Mouse (Mus musculus): ENCODE results near the gene Rgs13. TPM values are rescaled to one million over a fixed set of nuclear protein-coding genes. Genes with fewer than 3 reads are reported as not detected.
"Not testable (repeated sequence)": the region's sequence is repeated elsewhere in the genome, so short reads cannot be mapped to it uniquely, and the experiment has no call there.

The Rgs13 gene
- polyA plus RNA-seq, 1 experiment from 2014 or later = 1.5 TPM

GRCm38 (mm10) chr1:144141398-144141797 is 35.8 kb downstream of the Rgs13 start:
- not testable (repeated sequence) for DNase-seq (ENCODE audit: low spot score); H3K27ac ChIP-seq (replicated peaks); H3K9me3 ChIP-seq (replicated peaks); H3K27me3 ChIP-seq (ENCODE audit: low read depth, poor library complexity, severe bottlenecking); H3K36me3 ChIP-seq; H3K4me3 ChIP-seq; H3K4me1 ChIP-seq
- 90% methylated on average over 2 of the region's 2 CpGs for WGBS

GRCm38 (mm10) chr1:144139847-144140246 is 37.3 kb downstream of the Rgs13 start:
- H3K27ac ChIP-seq (replicated peaks) = no peak overlapping the region
- no peak for DNase-seq (ENCODE audit: low spot score)
- no peaks in the 10 kb centered on the region for H3K27me3 ChIP-seq (ENCODE audit: low read depth, poor library complexity, severe bottlenecking)
- no peaks in the 10 kb centered on the region for H3K4me1 ChIP-seq
- no peak overlapping the region for H3K4me3 ChIP-seq
- whole genome bisulfite sequencing = 95% methylated on average over 1 of the region's 1 CpGs
- no peaks in the 10 kb centered on the region for H3K36me3 ChIP-seq
- no peaks in the 10 kb centered on the region for H3K9me3 ChIP-seq (replicated peaks)

GRCm38 (mm10) chr1:144127965-144128364 is 49.2 kb downstream of the Rgs13 start:
- Histone ChIP-seq H3K9me3 (replicated peaks) (no peaks in the 10 kb centered on the region), H3K4me3 (no peak overlapping the region), H3K27ac (replicated peaks) (no peak overlapping the region), H3K36me3 (no peaks in the 10 kb centered on the region), H3K27me3 (ENCODE audit: low read depth, poor library complexity, severe bottlenecking) (no peaks in the 10 kb centered on the region), H3K4me1 (no peaks in the 10 kb centered on the region)
- 87% methylated on average over 7 of the region's 7 CpGs for WGBS
- no peak for DNase-seq (ENCODE audit: low spot score)

- no peaks in the 10 kb centered on the region for H3K9me3 ChIP-seq (replicated peaks)
- H3K27me3 ChIP-seq (ENCODE audit: low read depth, poor library complexity, severe bottlenecking) = no peaks in the 10 kb centered on the region
- DNase-seq (ENCODE audit: low spot score) = no peak
- no peaks in the 10 kb centered on the region for H3K36me3 ChIP-seq
- peaks cover 6% of the 10 kb centered on the region for H3K4me1 ChIP-seq
- WGBS = 79% methylated on average over 4 of the region's 4 CpGs
- H3K27ac ChIP-seq (replicated peaks) = no peak overlapping the region
- no peak overlapping the region for H3K4me3 ChIP-seq
These were observed 57.1 kb downstream of the Rgs13 start for GRCm38 (mm10) chr1:144120042-144120441.

- WGBS = 42% methylated on average over 2 of the region's 2 CpGs
- peaks cover 6% of the 10 kb centered on the region for H3K4me1 ChIP-seq
- H3K36me3 ChIP-seq = no peaks in the 10 kb centered on the region
- no peak overlapping the region for H3K4me3 ChIP-seq
- no peak for DNase-seq (ENCODE audit: low spot score)
- no peaks in the 10 kb centered on the region for H3K9me3 ChIP-seq (replicated peaks)
- no peak overlapping the region for H3K27ac ChIP-seq (replicated peaks)
- H3K27me3 ChIP-seq (ENCODE audit: low read depth, poor library complexity, severe bottlenecking) = no peaks in the 10 kb centered on the region
These were observed 57.7 kb downstream of the Rgs13 start for GRCm38 (mm10) chr1:144119456-144119855.

- Histone ChIP-seq H3K27ac (replicated peaks) (no peak overlapping the region), H3K4me3 (no peak overlapping the region), H3K36me3 (no peaks in the 10 kb centered on the region), H3K4me1 (peaks cover 6% of the 10 kb centered on the region), H3K9me3 (replicated peaks) (no peaks in the 10 kb centered on the region), H3K27me3 (ENCODE audit: low read depth, poor library complexity, severe bottlenecking) (no peaks in the 10 kb centered on the region)
- no peak for DNase-seq (ENCODE audit: low spot score)
- 92% methylated on average over 6 of the region's 6 CpGs for WGBS
These were observed 61.1 kb downstream of the Rgs13 start for GRCm38 (mm10) chr1:144115848-144116727.

- H3K4me3 ChIP-seq = no peak overlapping the region
- H3K9me3 ChIP-seq (replicated peaks) = no peaks in the 10 kb centered on the region
- no peak overlapping the region for H3K27ac ChIP-seq (replicated peaks)
- H3K27me3 ChIP-seq (ENCODE audit: low read depth, poor library complexity, severe bottlenecking) = no peaks in the 10 kb centered on the region
- no peak for DNase-seq (ENCODE audit: low spot score)
- H3K36me3 ChIP-seq = no peaks in the 10 kb centered on the region
- H3K4me1 ChIP-seq = no peaks in the 10 kb centered on the region
- 86% methylated on average over 6 of the region's 6 CpGs for WGBS
These were observed 63.6 kb downstream of the Rgs13 start for GRCm38 (mm10) chr1:144113438-144114074.

GRCm38 (mm10) chr1:144112946-144113345 is 64.2 kb downstream of the Rgs13 start:
- Histone ChIP-seq H3K27ac (replicated peaks) (no peak overlapping the region), H3K9me3 (replicated peaks) (no peaks in the 10 kb centered on the region), H3K4me1 (no peaks in the 10 kb centered on the region), H3K27me3 (ENCODE audit: low read depth, poor library complexity, severe bottlenecking) (no peaks in the 10 kb centered on the region), H3K36me3 (no peaks in the 10 kb centered on the region), H3K4me3 (no peak overlapping the region)
- DNase-seq (ENCODE audit: low spot score) = no peak
- WGBS = 77% methylated on average over 2 of the region's 2 CpGs

- DNase-seq (ENCODE audit: low spot score) = no peak
- Histone ChIP-seq H3K27me3 (ENCODE audit: low read depth, poor library complexity, severe bottlenecking) (no peaks in the 10 kb centered on the region), H3K36me3 (no peaks in the 10 kb centered on the region), H3K4me3 (no peak overlapping the region), H3K4me1 (no peaks in the 10 kb centered on the region), H3K9me3 (replicated peaks) (no peaks in the 10 kb centered on the region), H3K27ac (replicated peaks) (no peak overlapping the region)
- WGBS = 75% methylated on average over 1 of the region's 1 CpGs
These were observed 78.4 kb downstream of the Rgs13 start for GRCm38 (mm10) chr1:144098587-144099258.

- Histone ChIP-seq H3K27ac (replicated peaks) (no peak overlapping the region), H3K4me1 (no peaks in the 10 kb centered on the region), H3K4me3 (no peak overlapping the region), H3K27me3 (ENCODE audit: low read depth, poor library complexity, severe bottlenecking) (no peaks in the 10 kb centered on the region), H3K9me3 (replicated peaks) (no peaks in the 10 kb centered on the region), H3K36me3 (no peaks in the 10 kb centered on the region)
- WGBS = 98% methylated on average over 1 of the region's 1 CpGs
- DNase-seq (ENCODE audit: low spot score) = no peak
These were observed 86.8 kb downstream of the Rgs13 start for GRCm38 (mm10) chr1:144090410-144090809.

All from midbrain, embryonic 10.5 days (tissue).